Mouse (Mus musculus) liver, adult 2 months (tissue): ENCODE data around the gene Senp8.

Experiments
- CTCF ChIP-seq: fragments of 200-500 bp; IDR thresholded peaks from 2 replicates; pipeline ENCODE4 v1.5.1; 2011; ENCODE audit warnings: low read depth, low read length, control low read depth
- POLR2A ChIP-seq: fragments of 200-500 bp; IDR thresholded peaks from 2 replicates; pipeline ENCODE4 v1.6.1; 2011; ENCODE audit warnings: low read length, control low read depth; ENCODE audit not compliant: insufficient read depth; ENCODE audit errors: extremely low read depth

GRCm38 (mm10) chr9:59755199-59755598, 4.7 kb upstream of the Senp8 start:
- TF ChIP-seq POLR2A: no peak
- no peak for TF ChIP-seq CTCF
